Comparison of ENCODE assay signal across 35 mouse cellular contexts in genomic region chr7:46321242-46321641, GRCm38 (mm10). TPM values are rescaled to one million over a fixed set of nuclear protein-coding genes. Genes with fewer than 3 reads are reported as not detected.
DNase-seq lines count a peak whose midpoint lies in the region; ATAC-seq and TF ChIP-seq lines count a peak whose summit lies in the region.
"Had no signal": no experiment of that assay in that cellular context is flagged by ENCODE, and none has a peak within 500 bp of the region (broad histone marks: within the 10 kb centered on the region; RNA-seq: fewer than 3 reads in every experiment).

No protein-coding gene starts in this region.

- peak; percentile 27 for DNase-seq in adrenal gland, postnatal 14 days
- DNase-seq in adrenal gland, adult 2 months = no peak
- DNase-seq in 416B (ENCODE audit: low read depth) = peak; percentile 62
- peak; percentile 32 for DNase-seq in MEL (ENCODE audit: low read depth, low spot score)
- DNase-seq in R1 (ENCODE audit: low read depth, low spot score) = peak; percentile 10
- DNase-seq in spleen, postnatal 4 days (ENCODE audit: low spot score in 2 of 2) = no peak
- no peak for DNase-seq in frontal cortex, postnatal 10 days (ENCODE audit: low spot score in 2 of 2)
- DNase-seq: adrenal gland, adult 8-10 months; B cell, adult 2 months; cerebellum, adult 11-12 months; cerebellum, adult 9-11 months; embryo, embryonic 11 days; gastrocnemius, postnatal 14 days; heart, adult 11 months; retina, postnatal 1 day; right cerebral cortex, postnatal 14 days; thymus, postnatal 14 days had no signal

- ATAC-seq in monocyte, adult 5-6 weeks (replicated peaks; ENCODE audit: insufficient number of reproducible peaks, low FRiP score, low TSS enrichment, poor library complexity, severe bottlenecking) = no peak
- ATAC-seq: forebrain, embryonic 15.5 days; intestine, postnatal 0 days; midbrain, embryonic 13.5 days; Patski had no signal

- no peak overlapping the region for H3K27ac ChIP-seq in MEL (ENCODE audit: control insufficient read depth, low read depth, low read length)
- H3K27ac ChIP-seq: embryonic facial prominence, embryonic 12.5 days; forebrain, embryonic 15.5 days; heart, embryonic 10.5 days; heart, embryonic 15.5 days; hindbrain, embryonic 12.5 days; kidney, embryonic 15.5 days; limb, embryonic 13.5 days; lung, embryonic 15.5 days; midbrain, embryonic 13.5 days; neural tube, embryonic 15.5 days; stomach, embryonic 15.5 days had no signal

- H3K9me3 ChIP-seq in MEL (replicated peaks; ENCODE audit: insufficient read depth, low read length) = no peaks in the 10 kb centered on the region
- H3K9me3 ChIP-seq: embryonic facial prominence, embryonic 12.5 days; forebrain, embryonic 15.5 days; heart, embryonic 10.5 days; heart, embryonic 15.5 days; hindbrain, embryonic 12.5 days; kidney, embryonic 15.5 days; limb, embryonic 13.5 days; lung, embryonic 15.5 days; midbrain, embryonic 13.5 days; neural tube, embryonic 15.5 days; stomach, embryonic 15.5 days had no signal

- H3K36me3 ChIP-seq in MEL (ENCODE audit: control insufficient read depth in 1 of 2, insufficient read depth in 2 of 2, low read length in 2 of 2) = no peaks in the 10 kb centered on the region
- H3K36me3 ChIP-seq: embryonic facial prominence, embryonic 12.5 days; forebrain, embryonic 15.5 days; heart, embryonic 10.5 days; heart, embryonic 15.5 days; hindbrain, embryonic 12.5 days; kidney, embryonic 15.5 days; limb, embryonic 13.5 days; lung, embryonic 15.5 days; midbrain, embryonic 13.5 days; neural tube, embryonic 15.5 days; stomach, embryonic 15.5 days had no signal

- TF ChIP-seq POLR2A in MEL (IDR thresholded peaks at IDR 0.05; ENCODE audit: control insufficient read depth in 1 of 2, insufficient read depth in 1 of 2, low read depth in 1 of 2, low read length in 2 of 2, poor library complexity in 1 of 2) = no peak

- TF ChIP-seq RAD21 in MEL (IDR thresholded peaks at IDR 0.05; ENCODE audit: low read depth, low read length) = no peak

- no peak for TF ChIP-seq CTCF in MEL (IDR thresholded peaks at IDR 0.05 in 2 of 3, conservative IDR thresholded peaks at IDR 0.05 in 1 of 3; ENCODE audit: control insufficient read depth in 1 of 3, insufficient read depth in 1 of 3, low read depth in 2 of 3, low read length in 3 of 3, poor library complexity in 1 of 3, severe bottlenecking in 1 of 3)

- no peak for TF ChIP-seq EP300 in MEL (IDR thresholded peaks at IDR 0.05; ENCODE audit: low read depth in 1 of 2, low read length in 2 of 2)

- no peak overlapping the region for H3K9ac ChIP-seq in MEL (ENCODE audit: control insufficient read depth, low read depth, low read length, poor library complexity, severe bottlenecking)
- H3K9ac ChIP-seq: embryonic facial prominence, embryonic 12.5 days; forebrain, embryonic 15.5 days; heart, embryonic 15.5 days; hindbrain, embryonic 12.5 days; kidney, embryonic 15.5 days; limb, embryonic 13.5 days; lung, embryonic 15.5 days; midbrain, embryonic 13.5 days; neural tube, embryonic 15.5 days; stomach, embryonic 15.5 days had no signal

- H3K4me3 ChIP-seq in MEL (ENCODE audit: control insufficient read depth in 1 of 2, insufficient read depth in 1 of 2, low read depth in 2 of 2, low read length in 2 of 2) = no peak overlapping the region
- H3K4me3 ChIP-seq: embryonic facial prominence, embryonic 12.5 days; forebrain, embryonic 15.5 days; heart, embryonic 10.5 days; heart, embryonic 15.5 days; hindbrain, embryonic 12.5 days; kidney, embryonic 15.5 days; limb, embryonic 13.5 days; lung, embryonic 15.5 days; midbrain, embryonic 13.5 days; neural tube, embryonic 15.5 days; stomach, embryonic 15.5 days had no signal

- H3K79me2 ChIP-seq in MEL (ENCODE audit: control insufficient read depth, insufficient read depth, low read length, poor library complexity) = no peaks in the 10 kb centered on the region

- H3K4me1 ChIP-seq in MEL (ENCODE audit: control insufficient read depth in 1 of 2, insufficient read depth in 2 of 2, low read length in 2 of 2) = no peaks in the 10 kb centered on the region
- H3K4me1 ChIP-seq: forebrain, embryonic 15.5 days; stomach, embryonic 15.5 days had no signal

- no peaks in the 10 kb centered on the region; a peak in 1 of 4 replicates for H3K27me3 ChIP-seq in MEL (ENCODE audit: control insufficient read depth in 1 of 2, insufficient read depth in 2 of 2, low read length in 2 of 2)
- H3K27me3 ChIP-seq: embryonic facial prominence, embryonic 12.5 days; forebrain, embryonic 15.5 days; heart, embryonic 15.5 days; hindbrain, embryonic 12.5 days; lung, embryonic 15.5 days; midbrain, embryonic 13.5 days; neural tube, embryonic 15.5 days; Patski; stomach, embryonic 15.5 days had no signal

TF ChIP-seq in MEL, 35 proteins besides CTCF, POLR2A, EP300 and RAD21:
- TF ChIP-seq CHD2 (IDR thresholded peaks at IDR 0.05; ENCODE audit: low read length) (no peak), POLR2AphosphoS2 (IDR thresholded peaks at IDR 0.05; ENCODE audit: low read length) (no peak), ETS1 (IDR thresholded peaks at IDR 0.05; ENCODE audit: low read depth, low read length) (no peak), POLR2AphosphoS5 (IDR thresholded peaks at IDR 0.05; ENCODE audit: borderline replicate concordance, low read depth, low read length) (no peak), TBP (IDR thresholded peaks at IDR 0.05; ENCODE audit: low read depth, low read length) (no peak), ZKSCAN1 (IDR thresholded peaks at IDR 0.05; ENCODE audit: low read depth, low read length) (no peak)

RNA-seq across cellular contexts. Expression of gene Myod1, which starts 55.0 kb away (rescaled TPM):
- total RNA-seq in adrenal gland, postnatal 14 days (2021) = not detected in 2 replicates
- total RNA-seq in adrenal gland, adult 2 months (2021) = not detected
- not detected in 2 replicates for polyA plus RNA-seq in adrenal gland, adult 2 months (2012; rRNA removed)
- total RNA-seq in MEL (2012; rRNA removed) = not detected in 2 replicates
- not detected for polyA plus RNA-seq in MEL (2012; ENCODE audit: insufficient read depth in 1 of 2, insufficient read length in 2 of 2, low read depth in 1 of 2, low replicate concordance in 2 of 2, missing spikeins in 1 of 2)
- total RNA-seq in monocyte, adult 5-6 weeks (2017) = not detected in 3 replicates
- total RNA-seq: adrenal gland, adult 8-10 months; heart, postnatal 25 days; layer of hippocampus, postnatal 25 days; megakaryocyte-erythroid progenitor cell, adult 5-6 weeks had no signal
- polyA plus RNA-seq: intestine, postnatal 0 days; midbrain, embryonic 13.5 days; Patski; small intestine, adult 2 months had no signal

Comparison
In these comparisons a context has a peak if more than half of its experiments do, and no peak if none do; other contexts are left out.
1. DNase-seq: peak in adrenal gland, postnatal 14 days (single experiment), 416B (single experiment), MEL (single experiment) and R1 (single experiment); none in adrenal gland, adult 2 months (single experiment), spleen, postnatal 4 days (0 of 2) and frontal cortex, postnatal 10 days (0 of 2).